Comparison of ENCODE assay signal across 12 mouse cellular contexts in the genomic region with DNA sequence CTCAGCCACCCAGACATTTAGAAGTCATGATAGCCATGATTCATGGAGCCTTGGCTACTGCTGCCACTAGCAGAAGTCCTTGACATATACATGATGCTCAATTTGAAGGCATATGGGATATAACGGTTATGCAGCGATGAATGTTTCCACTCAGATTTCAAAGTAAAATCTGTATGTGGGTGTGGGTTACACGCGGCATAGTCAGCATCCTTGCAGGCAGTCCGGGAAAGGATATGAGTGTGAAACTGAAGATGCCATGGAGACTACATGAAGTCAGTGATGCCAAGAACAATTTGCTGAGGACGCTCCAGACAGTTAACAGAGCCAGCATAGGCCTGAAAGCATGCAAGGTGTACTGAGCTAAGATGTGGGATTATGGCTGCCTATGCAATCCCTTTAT. TPM values are rescaled to one million over a fixed set of nuclear protein-coding genes. Genes with fewer than 3 reads are reported as not detected.
DNase-seq lines count a peak whose midpoint lies in the region.
"Had no signal": no experiment of that assay in that cellular context is flagged by ENCODE, and none has a peak within 500 bp of the region (broad histone marks: within the 10 kb centered on the region; RNA-seq: fewer than 3 reads in every experiment).

No protein-coding gene starts in this region.

- intact Hi-C loops in left cerebral cortex, postnatal 25 days (cut with DNase I): no loop called here

- DNase-seq in adrenal gland, postnatal 10 days: peak; percentile 9
- DNase-seq in adrenal gland, postnatal 4 days (ENCODE audit: low spot score in 2 of 2): no peak
- DNase-seq in left cerebral cortex, postnatal 25 days (ENCODE audit: low spot score in 2 of 2): peak; percentile 2 to 29
- no peak for DNase-seq in left cerebral cortex, adult 9 months (ENCODE audit: low spot score in 2 of 2)
- DNase-seq in brain, adult 2 months (ENCODE audit: low read depth, low spot score): peak; percentile 33
- no peak for DNase-seq in lung, postnatal 14 days
- DNase-seq: cerebellum, adult 2 months; cerebellum, postnatal 10 days; gastrocnemius, postnatal 14 days; heart, adult 2 months; heart, postnatal 14 days; kidney, adult 11 months had no signal

RNA-seq across cellular contexts. Expression of a gene that starts 46.6 kb away (rescaled TPM):
- total RNA-seq in adrenal gland, postnatal 10 days (2021): 10 to 100 TPM in 1 of 2 experiments, 1 to 10 TPM in 1; 6.7 to 12.6 TPM
- 10 to 100 TPM in 1 of 2 experiments, 1 to 10 TPM in 1; 9.8 to 10.8 TPM for total RNA-seq in adrenal gland, postnatal 4 days (2021)
- total RNA-seq in left cerebral cortex, postnatal 25 days (2021): 10 to 100 TPM; 10.0 to 13.7 TPM

Comparison
In these comparisons a context has a peak if more than half of its experiments do, and no peak if none do; other contexts are left out.
1. DNase-seq: peak in adrenal gland, postnatal 10 days (single experiment), left cerebral cortex, postnatal 25 days (2 of 2) and brain, adult 2 months (single experiment); none in adrenal gland, postnatal 4 days (0 of 2), left cerebral cortex, adult 9 months (0 of 2) and lung, postnatal 14 days (single experiment).